Mouse (Mus musculus) kidney, embryonic 16.5 days (tissue): Measurements from ENCODE around the gene Ccl20. TPM values are rescaled to one million over a fixed set of nuclear protein-coding genes. Genes with fewer than 3 reads are reported as not detected.
A peak's percentile ranks its signal among the peaks of the same experiment; 100 is the strongest.

Experiments
- ATAC-seq: fragments of 200-750 bp; cut with Nextera tagmentation; 2 replicates; pipeline ENCODE4 v1.8.0; 2017; ENCODE audit warnings: moderate TSS enrichment; ENCODE audit not compliant: low FRiP score, low TSS enrichment
- H3K27ac ChIP-seq: fragments of 300-500 bp; sonication (generic); 2 replicates; pipeline ENCODE4 v1.5.1; 2014; ENCODE audit warnings: low read length
- H3K27me3 ChIP-seq: fragments of 300-500 bp; sonication (generic); 2 replicates; pipeline ENCODE4 v1.6.1; 2014; ENCODE audit warnings: low read length, control low read depth, mixed read lengths; ENCODE audit not compliant: insufficient read depth
- H3K36me3 ChIP-seq: fragments of 300-500 bp; sonication (generic); 2 replicates; pipeline ENCODE4 v1.6.1; 2014; ENCODE audit warnings: low read length, control low read depth, mixed read lengths; ENCODE audit not compliant: insufficient read depth
- H3K4me1 ChIP-seq: fragments of 300-500 bp; sonication (generic); 2 replicates; pipeline ENCODE4 v1.6.1; 2014; ENCODE audit warnings: low read length, control low read depth, mixed read lengths; ENCODE audit not compliant: insufficient read depth
- H3K4me2 ChIP-seq: fragments of 300-500 bp; sonication (generic); replicated peaks from 2 replicates; pipeline ENCODE4 v1.6.1; 2014; ENCODE audit warnings: low read depth, low read length
- H3K4me3 ChIP-seq: fragments of 300-500 bp; sonication (generic); 2 replicates; pipeline ENCODE4 v1.5.1; 2014; ENCODE audit warnings: mild to moderate bottlenecking, low read length
- H3K9ac ChIP-seq: fragments of 300-500 bp; sonication (generic); replicated peaks from 2 replicates; pipeline ENCODE4 v1.6.1; 2014; ENCODE audit warnings: low read length
- H3K9me3 ChIP-seq: fragments of 300-500 bp; sonication (generic); 2 replicates; pipeline ENCODE4 v1.6.1; 2016; ENCODE audit warnings: low read length, control low read depth
- WGBS: fragments of 180-500 bp; shearing (Covaris S2); extraction: QIAGEN DNeasy Blood & Tissue Kit; methylation state at CpG from one replicate; pipeline ENCODE4 v1.1.7; 2014; 5-methylcytosine and 5-hydroxymethylcytosine counted together
- polyA plus RNA-seq: library from polyadenylated mRNA; unstranded; fragments of >200 nt; fragmentation: Nextera tagmentation; extraction: Ambion mirVana; gene quantifications from 2 replicates; pipeline ENCODE4 v1.2.1, GENCODE M21; 2015

Ccl20 gene
- polyA plus RNA-seq, 1 experiment from 2014 or later: 0.92 TPM

GRCm38 (mm10) chr1:83161658-83162057 lies 45.1 kb downstream of the Ccl20 start:
- Histone ChIP-seq H3K36me3 (no peaks in the 10 kb centered on the region), H3K4me3 (no peak overlapping the region), H3K4me1 (peaks cover 5% of the 10 kb centered on the region; the same call in 1 of the 2 replicates), H3K27ac (peak overlapping the region; percentile 49), H3K4me2 (no peak overlapping the region), H3K9ac (no peak overlapping the region), H3K27me3 (no peaks in the 10 kb centered on the region), H3K9me3 (no peaks in the 10 kb centered on the region)
- WGBS: 50% methylated on average over 3 of the region's 3 CpGs
- peak; percentile 89 for ATAC-seq

GRCm38 (mm10) chr1:83164027-83164426 lies 47.5 kb downstream of the Ccl20 start:
- H3K36me3 ChIP-seq: no peaks in the 10 kb centered on the region
- WGBS: 80% methylated on average over 3 of the region's 3 CpGs
- ATAC-seq: no peak
- no peak overlapping the region for H3K4me2 ChIP-seq
- no peaks in the 10 kb centered on the region for H3K27me3 ChIP-seq
- H3K4me3 ChIP-seq: no peak overlapping the region
- H3K27ac ChIP-seq: no peak overlapping the region
- no peak overlapping the region for H3K9ac ChIP-seq
- peaks cover 5% of the 10 kb centered on the region; the same call in 1 of the 2 replicates for H3K4me1 ChIP-seq
- no peaks in the 10 kb centered on the region for H3K9me3 ChIP-seq

Other genes with a start within 250 kb of the Ccl20 start
- not detected in 2 replicates for gene A030005L19Rik, start 203.4 kb upstream of the Ccl20 start, polyA plus RNA-seq
- gene A030014E15Rik, start 191.8 kb upstream of the Ccl20 start, polyA plus RNA-seq: not detected in 2 replicates
- gene Gm6217, start 185.4 kb upstream of the Ccl20 start, polyA plus RNA-seq: not detected in 2 replicates
- gene A030003K21Rik, start 173.4 kb upstream of the Ccl20 start, polyA plus RNA-seq: not detected in 2 replicates
- not detected in 2 replicates for gene Gm7544, start 160.8 kb upstream of the Ccl20 start, polyA plus RNA-seq
- not detected in 2 replicates for gene Gm47955, start 156.5 kb upstream of the Ccl20 start, polyA plus RNA-seq
- gene Gm47959, start 116.2 kb upstream of the Ccl20 start, polyA plus RNA-seq: not detected in 2 replicates
- gene Slc19a3, start 78.3 kb upstream of the Ccl20 start, polyA plus RNA-seq: 1.5 and 2.4 TPM in 2 replicates
- gene Krtap28-10, start 74.3 kb upstream of the Ccl20 start, polyA plus RNA-seq: not detected in 2 replicates
- not detected in 2 replicates for gene Gm47969, start 71.8 kb upstream of the Ccl20 start, polyA plus RNA-seq
- not detected in 2 replicates for gene A030005K14Rik, start 57.4 kb upstream of the Ccl20 start, polyA plus RNA-seq
- not detected in 2 replicates for gene Krtap28-13, start 55.8 kb upstream of the Ccl20 start, polyA plus RNA-seq
- 0.18 and 0.44 TPM in 2 replicates for gene Daw1, start 43.0 kb downstream of the Ccl20 start, polyA plus RNA-seq